Mouse (Mus musculus) limb, embryonic 10.5 days (tissue): Measurements from ENCODE around the gene Gpx2. TPM values are rescaled to one million over a fixed set of nuclear protein-coding genes. Genes with fewer than 3 reads are reported as not detected.
"Not testable (repeated sequence)": the region's sequence is repeated elsewhere in the genome, so short reads cannot be mapped to it uniquely, and the experiment has no call there.

Experiments
- DNase-seq: peaks from one replicate; pipeline ENCODE4 v3.0.0-alpha.2; 2017; ENCODE audit warnings: low spot score
- H3K27ac ChIP-seq: fragments of 300-500 bp; sonication (generic); 2 replicates; pipeline ENCODE4 v1.5.1; 2016; ENCODE audit warnings: mild to moderate bottlenecking
- H3K27me3 ChIP-seq: fragments of 300-500 bp; sonication (generic); 2 replicates; pipeline ENCODE4 v1.6.1; 2016; ENCODE audit warnings: low read depth, mild to moderate bottlenecking; ENCODE audit not compliant: poor library complexity, severe bottlenecking
- H3K36me3 ChIP-seq: fragments of 300-500 bp; sonication (generic); 2 replicates; pipeline ENCODE4 v1.6.1; 2016; ENCODE audit warnings: mild to moderate bottlenecking, moderate library complexity
- H3K4me1 ChIP-seq: fragments of 300-500 bp; sonication (generic); 2 replicates; pipeline ENCODE4 v1.6.1; 2016
- H3K4me3 ChIP-seq: fragments of 300-500 bp; sonication (generic); 2 replicates; pipeline ENCODE4 v1.5.1; 2016; ENCODE audit warnings: mild to moderate bottlenecking, moderate library complexity
- H3K9me3 ChIP-seq: fragments of 300-500 bp; sonication (generic); replicated peaks from 2 replicates; pipeline ENCODE4 v1.6.1; 2016; ENCODE audit warnings: mild to moderate bottlenecking
- WGBS: fragments of 180-500 bp; shearing (Covaris S2); methylation state at CpG from one replicate; pipeline ENCODE4 v1.1.7; 2016; 5-methylcytosine and 5-hydroxymethylcytosine counted together
- polyA plus RNA-seq: library from polyadenylated mRNA; unstranded; fragments of >200 nt; fragmentation: Nextera tagmentation; extraction: Ambion mirVana; gene quantifications from 2 replicates; pipeline ENCODE4 v1.2.1, GENCODE M21; 2016

Gene Gpx2
- polyA plus RNA-seq, 1 experiment from 2014 or later = 6.4 TPM

- Histone ChIP-seq H3K27ac (no peak overlapping the region), H3K4me1 (peaks cover 7% of the 10 kb centered on the region; the same call in 1 of the 2 replicates), H3K36me3 (no peaks in the 10 kb centered on the region), H3K4me3 (no peak overlapping the region), H3K9me3 (no peaks in the 10 kb centered on the region), H3K27me3 (no peaks in the 10 kb centered on the region)
- 86% methylated on average over 7 of the region's 7 CpGs for WGBS
- DNase-seq = no peak
Measured at GRCm38 (mm10) chr12:76796938-76797539, 1.7 kb upstream of the Gpx2 start.

- not testable (repeated sequence) for H3K27ac ChIP-seq, H3K36me3 ChIP-seq, H3K27me3 ChIP-seq, H3K9me3 ChIP-seq, H3K4me1 ChIP-seq, DNase-seq, H3K4me3 ChIP-seq
- WGBS = 34% methylated on average over 14 of the region's 14 CpGs
Measured at GRCm38 (mm10) chr12:76792540-76792939, 2.8 kb downstream of the Gpx2 start.

DNA sequence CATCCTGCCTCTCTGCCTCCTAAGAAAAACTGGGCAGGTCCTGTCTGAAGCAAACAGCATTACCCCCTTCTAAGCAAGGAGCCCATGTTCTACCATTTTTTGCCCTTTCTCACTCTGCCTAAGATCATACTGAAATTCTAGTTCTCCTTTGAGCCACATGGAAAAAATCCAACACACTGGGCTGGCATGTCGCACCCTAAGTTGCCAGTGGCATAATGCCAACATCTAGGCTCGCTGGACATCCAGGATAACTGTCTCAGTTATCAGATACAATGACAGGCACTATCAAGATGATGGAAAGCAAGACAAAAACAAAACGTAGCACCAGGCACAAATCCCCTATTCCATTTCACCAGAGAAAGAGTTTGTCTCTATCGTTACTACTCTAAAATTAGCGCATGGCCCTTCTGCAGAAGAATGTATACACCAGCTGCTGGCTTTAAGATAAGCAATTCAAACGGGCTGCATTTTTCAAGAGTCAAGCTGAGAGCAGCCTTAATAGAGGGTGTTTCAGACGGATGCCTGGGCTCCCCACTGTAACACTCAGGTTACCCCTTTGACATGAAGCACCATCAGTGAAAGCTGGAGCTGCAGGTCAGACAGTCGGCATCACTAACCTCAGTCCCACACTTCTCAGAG, 4.8 kb downstream of the Gpx2 start:
- no peak for DNase-seq
- no peak overlapping the region for H3K27ac ChIP-seq
- no peaks in the 10 kb centered on the region; the same call in 1 of the 2 replicates for H3K4me1 ChIP-seq
- H3K36me3 ChIP-seq = no peaks in the 10 kb centered on the region
- H3K4me3 ChIP-seq = no peak overlapping the region
- no peaks in the 10 kb centered on the region for H3K27me3 ChIP-seq
- no peaks in the 10 kb centered on the region for H3K9me3 ChIP-seq
- WGBS = 76% methylated on average over 8 of the region's 8 CpGs

- H3K27ac ChIP-seq = no peak overlapping the region
- no peak overlapping the region for H3K4me3 ChIP-seq
- DNase-seq = no peak
- WGBS = 73% methylated on average over 10 of the region's 10 CpGs
- no peaks in the 10 kb centered on the region for H3K36me3 ChIP-seq
- no peaks in the 10 kb centered on the region for H3K27me3 ChIP-seq
- peaks cover 4% of the 10 kb centered on the region; the same call in 1 of the 2 replicates for H3K4me1 ChIP-seq
- no peaks in the 10 kb centered on the region for H3K9me3 ChIP-seq
Measured at GRCm38 (mm10) chr12:76784056-76784619, 11.2 kb downstream of the Gpx2 start.

DNA sequence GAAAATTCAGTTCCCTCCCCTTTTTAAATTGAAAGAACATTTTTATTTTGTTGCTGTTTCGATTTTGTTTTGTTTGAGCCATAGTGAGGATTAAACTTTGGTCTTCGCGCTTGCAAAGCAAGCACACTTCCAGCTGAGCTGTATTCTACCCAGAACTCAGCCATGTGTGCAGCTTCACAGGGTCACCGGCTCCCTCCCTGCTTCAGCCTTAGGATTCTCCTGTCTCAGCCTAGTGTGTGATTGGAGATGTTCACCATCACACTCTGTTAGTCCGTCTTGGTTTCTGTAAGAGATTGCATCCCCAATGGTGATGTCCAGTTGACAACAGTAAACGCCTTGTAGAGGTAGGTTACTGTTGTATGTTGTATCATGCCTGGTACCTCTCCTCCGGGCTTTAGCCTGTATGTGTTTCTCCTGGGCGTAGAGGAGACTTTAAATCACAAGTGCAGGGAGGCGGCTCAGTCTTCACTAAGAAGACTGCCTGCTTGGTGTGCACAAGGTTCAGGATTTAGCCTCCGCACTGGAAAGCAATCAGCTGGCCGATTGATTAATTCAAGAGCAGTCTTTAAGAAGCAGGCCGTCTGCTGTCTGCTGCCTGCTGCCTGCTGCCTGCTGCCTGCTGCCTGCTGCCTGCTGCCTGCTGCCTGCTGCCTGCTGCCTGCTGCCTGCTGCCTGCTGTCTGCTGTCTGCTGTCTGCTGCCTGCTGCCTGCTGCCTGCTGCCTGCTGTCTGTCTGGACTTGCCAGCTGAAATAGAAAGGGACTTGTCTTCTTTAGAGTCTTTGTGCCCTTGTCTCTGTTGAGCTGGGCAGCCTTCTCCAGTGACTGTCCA, 14.5 kb downstream of the Gpx2 start:
- Histone ChIP-seq H3K4me1 (peaks cover 4% of the 10 kb centered on the region; the same call in 1 of the 2 replicates), H3K9me3 (no peaks in the 10 kb centered on the region), H3K36me3 (0 out of 2 replicates have a peak, but pooled peaks cover 4% of the 10 kb centered on the region), H3K4me3 (no peak overlapping the region), H3K27me3 (no peaks in the 10 kb centered on the region), H3K27ac (no peak overlapping the region)
- no peak for DNase-seq
- WGBS = 77% methylated on average over 12 of the region's 12 CpGs

DNA sequence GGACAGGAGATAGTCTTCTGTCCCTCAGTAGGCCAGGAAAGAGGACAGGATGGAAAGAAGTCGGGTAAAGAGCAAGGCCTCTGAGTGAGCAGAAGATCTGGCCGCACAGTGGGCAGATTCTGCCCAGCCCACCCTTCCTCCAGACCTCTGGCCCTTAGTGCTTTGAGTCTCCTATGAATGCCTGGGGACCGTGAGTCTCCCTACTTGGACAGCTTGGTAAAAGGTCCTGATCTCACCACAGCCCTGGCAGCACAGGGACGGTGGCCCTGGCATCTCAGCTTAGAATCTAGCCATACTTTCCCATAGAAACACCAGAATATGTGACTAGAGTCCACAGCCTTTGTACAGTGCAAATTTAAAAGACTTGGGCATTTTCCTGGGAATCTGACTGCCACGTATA, 15.4 kb downstream of the Gpx2 start:
- WGBS = 88% methylated on average over 5 of the region's 5 CpGs
- Histone ChIP-seq H3K9me3 (no peaks in the 10 kb centered on the region), H3K27me3 (no peaks in the 10 kb centered on the region), H3K27ac (no peak overlapping the region), H3K4me1 (peaks cover 7% of the 10 kb centered on the region; the same call in 1 of the 2 replicates), H3K4me3 (no peak overlapping the region), H3K36me3 (0 out of 2 replicates have a peak, but pooled peaks cover 4% of the 10 kb centered on the region)
- no peak for DNase-seq

DNA sequence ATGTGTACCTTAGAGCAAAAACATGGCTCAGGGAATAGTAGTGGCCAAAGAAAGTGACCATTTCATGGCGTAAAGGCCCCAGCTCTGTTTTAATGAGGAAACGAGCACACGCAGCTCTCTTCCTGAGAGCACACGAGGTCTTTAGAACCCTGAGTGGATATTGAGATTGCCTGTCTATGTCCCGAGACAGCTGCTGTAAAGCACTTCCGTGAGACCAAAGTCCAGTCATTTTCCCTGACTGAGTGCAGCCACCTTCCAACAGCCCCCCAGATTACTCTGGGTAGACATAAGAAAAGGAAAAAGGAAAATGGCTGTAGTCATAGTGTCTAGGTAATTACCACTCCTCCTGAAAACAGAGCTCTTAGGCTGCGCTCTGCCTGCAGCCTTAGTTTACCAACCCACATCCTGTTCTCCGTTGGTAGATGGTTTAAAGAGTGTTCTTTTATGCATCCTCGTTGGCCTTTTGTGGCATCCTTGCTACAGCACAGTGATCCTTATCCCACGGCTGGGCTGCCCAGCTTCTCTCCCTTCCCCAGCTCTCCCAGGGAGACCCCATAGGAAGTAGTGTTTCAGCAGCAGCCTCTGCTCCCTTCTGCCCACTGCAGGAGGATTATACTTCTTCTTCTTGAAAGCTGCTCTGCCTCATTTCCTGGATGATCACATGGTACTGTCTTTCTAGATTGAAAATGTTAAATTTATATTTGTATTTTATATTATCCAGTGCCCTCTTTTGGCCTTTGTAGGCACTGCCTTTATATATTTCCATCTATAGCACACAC, 16.9 kb downstream of the Gpx2 start:
- no peak overlapping the region for H3K27ac ChIP-seq
- DNase-seq = no peak
- no peak overlapping the region for H3K4me3 ChIP-seq
- no peaks in the 10 kb centered on the region for H3K9me3 ChIP-seq
- 0 out of 2 replicates have a peak, but pooled peaks cover 4% of the 10 kb centered on the region for H3K36me3 ChIP-seq
- no peaks in the 10 kb centered on the region for H3K27me3 ChIP-seq
- WGBS = 85% methylated on average over 10 of the region's 10 CpGs
- peaks cover 8% of the 10 kb centered on the region; the same call in 1 of the 2 replicates for H3K4me1 ChIP-seq

- Histone ChIP-seq H3K36me3 (0 out of 2 replicates have a peak, but pooled peaks cover 4% of the 10 kb centered on the region), H3K9me3 (no peaks in the 10 kb centered on the region), H3K27ac (no peak overlapping the region), H3K4me1 (peaks cover 8% of the 10 kb centered on the region; the same call in 1 of the 2 replicates), H3K4me3 (no peak overlapping the region), H3K27me3 (no peaks in the 10 kb centered on the region)
- no peak for DNase-seq
Measured at GRCm38 (mm10) chr12:76777845-76778244, 17.5 kb downstream of the Gpx2 start.

DNA sequence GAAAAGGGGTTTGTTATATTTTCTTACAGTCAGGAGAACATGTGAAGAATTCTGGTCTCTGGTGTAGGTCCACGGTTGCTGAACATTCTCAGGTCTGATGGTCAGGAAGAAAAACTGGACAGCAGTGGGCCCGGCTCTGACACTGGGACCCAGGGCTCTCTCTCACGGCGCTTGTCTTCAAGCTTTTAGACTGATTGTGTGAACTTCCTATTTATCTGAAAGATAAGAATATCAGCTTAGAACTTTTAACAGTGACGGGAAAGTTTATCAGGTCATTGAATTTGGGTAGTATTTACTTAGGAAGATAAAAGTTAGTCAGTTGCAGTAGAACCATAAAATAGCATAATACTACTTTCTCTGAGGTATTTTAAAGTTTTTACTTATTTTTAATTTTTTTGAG, 18.5 kb downstream of the Gpx2 start:
- DNase-seq = no peak
- WGBS = 94% methylated on average over 5 of the region's 5 CpGs
- no peaks in the 10 kb centered on the region for H3K9me3 ChIP-seq
- H3K4me1 ChIP-seq = peaks cover 8% of the 10 kb centered on the region; the same call in 1 of the 2 replicates
- 0 out of 2 replicates have a peak, but pooled peaks cover 4% of the 10 kb centered on the region for H3K36me3 ChIP-seq
- no peak overlapping the region for H3K27ac ChIP-seq
- H3K4me3 ChIP-seq = no peak overlapping the region
- H3K27me3 ChIP-seq = no peaks in the 10 kb centered on the region

DNA sequence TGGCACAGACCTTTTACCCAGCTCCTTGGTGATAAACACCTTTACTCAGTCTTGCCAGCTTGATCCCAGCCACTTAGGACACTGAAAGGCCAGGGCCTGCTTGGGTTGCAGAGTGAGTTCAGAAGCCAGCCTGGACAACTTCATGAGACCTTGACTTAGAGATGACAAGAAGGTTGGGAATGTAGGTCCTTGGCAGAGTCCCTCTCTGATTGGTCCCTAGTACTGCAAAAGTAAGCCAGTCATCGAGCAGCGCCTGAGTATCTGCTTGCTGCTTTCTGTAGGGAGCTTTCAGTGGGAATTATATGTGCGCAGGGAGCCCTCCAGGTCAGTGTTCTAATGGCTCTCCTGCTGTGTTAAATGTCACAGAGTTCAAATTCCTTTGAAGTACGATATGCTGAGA, 20.2 kb downstream of the Gpx2 start:
- Histone ChIP-seq H3K27ac (no peak overlapping the region), H3K4me3 (no peak overlapping the region), H3K9me3 (no peaks in the 10 kb centered on the region), H3K36me3 (0 out of 2 replicates have a peak, but pooled peaks cover 4% of the 10 kb centered on the region), H3K4me1 (0 out of 2 replicates have a peak, but pooled peaks cover 4% of the 10 kb centered on the region), H3K27me3 (no peaks in the 10 kb centered on the region)
- no peak for DNase-seq
- 68% methylated on average over 4 of the region's 4 CpGs for WGBS

DNA sequence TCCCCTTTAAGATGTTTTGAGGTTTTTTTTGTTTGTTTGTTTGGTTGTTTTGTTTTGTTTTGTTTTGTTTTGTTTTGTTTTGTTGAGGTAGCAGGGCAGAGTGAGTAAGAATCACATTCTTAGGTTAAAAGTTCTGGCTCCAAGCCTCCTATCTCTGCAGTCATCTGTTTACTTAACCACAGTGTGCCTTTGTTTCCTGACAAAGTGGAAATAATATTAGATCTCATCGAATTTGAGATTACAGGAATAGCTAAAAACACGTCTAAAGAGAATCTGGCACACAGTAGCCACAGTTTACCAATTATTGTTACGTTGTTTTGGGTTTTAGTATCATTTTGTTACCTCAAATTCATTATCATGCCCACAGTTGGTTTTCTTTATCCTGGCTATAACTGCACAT, 20.7 kb downstream of the Gpx2 start:
- WGBS = 84% methylated on average over 3 of the region's 3 CpGs
- no peak overlapping the region for H3K27ac ChIP-seq
- 0 out of 2 replicates have a peak, but pooled peaks cover 4% of the 10 kb centered on the region for H3K36me3 ChIP-seq
- H3K27me3 ChIP-seq = no peaks in the 10 kb centered on the region
- DNase-seq = no peak
- H3K4me1 ChIP-seq = 0 out of 2 replicates have a peak, but pooled peaks cover 4% of the 10 kb centered on the region
- no peak overlapping the region for H3K4me3 ChIP-seq
- no peaks in the 10 kb centered on the region for H3K9me3 ChIP-seq

DNA sequence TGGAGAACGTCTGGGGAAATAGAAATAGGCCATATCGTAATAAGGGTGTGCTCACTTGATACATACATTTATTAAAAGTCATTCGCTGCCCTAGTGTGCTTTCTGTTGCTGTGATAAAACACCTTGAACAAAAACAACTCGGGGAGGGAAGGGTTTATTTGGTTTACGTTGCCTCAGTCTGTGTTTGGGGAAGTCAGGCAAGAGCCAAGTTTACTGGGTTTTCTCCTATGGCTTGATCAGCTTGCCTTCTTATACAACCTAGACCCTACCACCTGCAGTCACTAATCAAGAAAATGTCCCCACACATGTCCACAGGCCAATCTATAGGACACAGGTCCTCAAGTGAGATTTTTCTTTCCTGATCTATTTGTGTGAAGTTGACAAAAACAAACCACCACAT, 23.8 kb downstream of the Gpx2 start:
- Histone ChIP-seq H3K9me3 (no peaks in the 10 kb centered on the region), H3K4me1 (0 out of 2 replicates have a peak, but pooled peaks cover 4% of the 10 kb centered on the region), H3K27ac (no peak overlapping the region), H3K4me3 (no peak overlapping the region), H3K27me3 (no peaks in the 10 kb centered on the region), H3K36me3 (no peaks in the 10 kb centered on the region)
- WGBS = 92% methylated on average over 5 of the region's 5 CpGs
- DNase-seq = no peak
